Mouse (Mus musculus): ENCODE results near the gene Pmp22.

The Pmp22 gene

GRCm38 (mm10) chr11:63128784-63129183 lies at the start of gene Pmp22:
Gene Pmp22 (plus strand): TSS chr11:63128982.
- DNase-seq: no peak

GRCm38 (mm10) chr11:63084536-63084935 lies 44.2 kb upstream of the Pmp22 start:
- DNase-seq: no peak

GRCm38 (mm10) chr11:63088672-63089071 lies 40.1 kb upstream of the Pmp22 start:
- no peak for DNase-seq

DNA sequence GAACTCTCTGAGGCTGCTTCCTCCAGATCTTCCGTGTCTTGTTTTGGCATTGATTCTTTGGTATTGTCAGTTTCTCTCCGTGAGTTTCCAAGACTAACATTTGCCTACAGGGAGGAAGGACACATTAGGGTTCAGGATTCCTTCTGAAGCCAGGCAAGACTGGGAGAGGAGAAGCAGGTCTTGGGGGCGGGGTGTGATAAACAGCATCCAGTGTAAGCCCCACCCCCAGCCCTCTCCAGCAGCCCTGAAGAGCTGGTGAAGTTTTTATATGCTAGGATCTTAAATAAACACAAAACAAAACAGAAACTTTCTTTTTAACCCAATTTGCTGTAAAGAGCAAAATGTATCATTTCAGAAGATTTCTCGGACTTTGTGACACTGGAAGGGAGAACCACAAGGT lies 38.6 kb upstream of the Pmp22 start:
- DNase-seq: no peak

DNA sequence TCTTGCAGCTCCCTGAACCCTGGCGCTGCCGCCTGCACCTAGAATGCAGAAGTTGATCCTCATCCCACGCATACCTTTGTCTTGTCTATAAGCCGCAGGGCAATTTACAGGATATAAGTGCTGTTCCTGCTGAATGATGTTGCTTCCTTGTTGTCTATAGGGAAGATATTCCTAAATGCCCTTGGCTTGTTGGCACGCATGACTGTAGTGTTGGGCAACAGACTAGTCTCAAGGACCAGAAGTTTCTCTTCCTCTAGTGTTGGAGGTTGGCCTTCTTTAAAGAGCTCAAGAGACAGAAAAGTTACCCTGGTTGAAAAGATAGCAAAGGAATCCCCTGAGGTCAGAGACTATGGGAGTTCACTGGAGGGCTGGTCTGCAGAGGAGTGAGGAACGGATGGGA lies 37.8 kb upstream of the Pmp22 start:
- DNase-seq: no peak

GRCm38 (mm10) chr11:63092271-63092670 lies 36.5 kb upstream of the Pmp22 start:
- no peak for DNase-seq

DNA sequence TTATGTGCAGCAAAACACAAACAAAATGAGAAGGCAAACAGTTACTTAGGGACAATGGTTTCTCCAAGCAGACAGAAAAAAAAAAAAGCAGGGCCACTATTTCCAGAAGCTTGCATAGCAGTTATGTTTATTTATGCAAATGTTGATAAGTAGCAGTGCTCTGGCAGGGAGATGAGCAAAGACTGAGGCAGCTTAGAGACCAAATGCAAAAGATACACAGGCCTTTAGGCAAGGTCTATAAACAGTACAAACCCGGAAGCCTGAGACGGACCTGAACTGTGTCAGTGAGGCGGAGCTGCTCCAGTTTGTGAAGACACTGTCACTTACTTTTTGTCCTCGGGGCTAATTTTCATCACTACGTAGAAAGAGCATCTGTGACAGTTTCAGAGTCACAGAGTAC lies 35.2 kb upstream of the Pmp22 start:
- no peak for DNase-seq

- no peak for DNase-seq
These were observed 34.3 kb upstream of the Pmp22 start for GRCm38 (mm10) chr11:63094496-63094895.

DNA sequence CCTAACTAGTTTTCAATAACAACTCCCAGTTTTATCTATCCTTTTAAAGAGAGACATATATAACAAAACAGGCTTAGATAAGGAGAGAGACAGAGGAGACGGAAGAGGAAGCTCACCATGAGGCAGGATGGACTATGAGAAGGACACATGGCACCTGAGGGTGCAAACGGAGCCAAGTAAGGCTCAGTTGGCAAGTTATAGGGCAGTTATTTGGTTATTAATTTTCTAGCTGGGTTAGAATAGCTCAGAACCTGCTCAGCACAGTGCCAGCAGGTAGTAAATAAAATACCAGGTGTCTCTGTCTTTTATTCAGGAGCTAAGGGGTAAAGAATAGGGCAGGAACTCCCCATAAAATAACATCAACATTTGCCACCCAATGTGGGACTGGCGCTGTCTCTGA lies 30.8 kb upstream of the Pmp22 start:
- no peak for DNase-seq

DNA sequence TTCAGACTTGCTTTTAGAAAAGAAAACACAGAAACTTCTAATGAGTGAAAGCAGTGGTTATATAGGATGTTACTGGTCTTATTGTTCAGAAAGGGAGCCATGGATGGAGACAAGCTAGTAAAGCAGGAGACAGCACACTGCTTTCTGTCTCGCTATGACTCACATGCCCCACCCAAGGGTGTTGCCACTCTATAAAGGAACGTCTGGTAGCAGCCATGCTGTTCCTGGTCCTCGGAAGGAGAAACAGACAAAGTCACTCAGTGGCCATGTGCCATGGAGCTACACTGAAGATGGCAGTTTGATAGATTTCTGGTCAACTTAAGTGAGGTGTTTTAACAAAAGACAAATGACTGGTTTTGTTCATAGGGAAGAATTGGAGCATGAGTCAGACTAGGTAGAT lies 29.4 kb upstream of the Pmp22 start:
- DNase-seq: no peak

DNA sequence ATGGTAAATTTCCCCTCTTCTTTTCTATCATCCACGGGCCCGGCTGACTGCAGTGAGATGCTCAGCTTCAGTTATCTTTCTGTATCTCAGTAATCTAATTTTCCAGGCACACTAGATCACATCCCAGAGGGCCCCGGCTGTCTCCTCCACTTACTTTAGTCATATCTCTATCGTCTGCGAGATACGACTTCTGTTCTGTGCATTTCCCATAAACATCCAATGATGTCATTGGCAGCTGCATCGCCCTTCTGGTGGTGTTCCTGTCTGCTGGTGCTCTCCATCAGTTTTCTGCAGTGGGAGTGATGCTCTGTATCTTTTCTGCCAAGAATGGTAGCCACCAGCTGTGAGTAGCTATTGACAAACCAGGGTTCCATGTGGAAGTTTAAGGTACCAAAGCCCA lies 25.5 kb upstream of the Pmp22 start:
- no peak for DNase-seq

GRCm38 (mm10) chr11:63104026-63104425 lies 24.8 kb upstream of the Pmp22 start:
- DNase-seq: no peak

- no peak for DNase-seq
These were observed 19.5 kb upstream of the Pmp22 start for GRCm38 (mm10) chr11:63109230-63109775.

- no peak for DNase-seq
These were observed 18.5 kb upstream of the Pmp22 start for GRCm38 (mm10) chr11:63110329-63110728.

DNA sequence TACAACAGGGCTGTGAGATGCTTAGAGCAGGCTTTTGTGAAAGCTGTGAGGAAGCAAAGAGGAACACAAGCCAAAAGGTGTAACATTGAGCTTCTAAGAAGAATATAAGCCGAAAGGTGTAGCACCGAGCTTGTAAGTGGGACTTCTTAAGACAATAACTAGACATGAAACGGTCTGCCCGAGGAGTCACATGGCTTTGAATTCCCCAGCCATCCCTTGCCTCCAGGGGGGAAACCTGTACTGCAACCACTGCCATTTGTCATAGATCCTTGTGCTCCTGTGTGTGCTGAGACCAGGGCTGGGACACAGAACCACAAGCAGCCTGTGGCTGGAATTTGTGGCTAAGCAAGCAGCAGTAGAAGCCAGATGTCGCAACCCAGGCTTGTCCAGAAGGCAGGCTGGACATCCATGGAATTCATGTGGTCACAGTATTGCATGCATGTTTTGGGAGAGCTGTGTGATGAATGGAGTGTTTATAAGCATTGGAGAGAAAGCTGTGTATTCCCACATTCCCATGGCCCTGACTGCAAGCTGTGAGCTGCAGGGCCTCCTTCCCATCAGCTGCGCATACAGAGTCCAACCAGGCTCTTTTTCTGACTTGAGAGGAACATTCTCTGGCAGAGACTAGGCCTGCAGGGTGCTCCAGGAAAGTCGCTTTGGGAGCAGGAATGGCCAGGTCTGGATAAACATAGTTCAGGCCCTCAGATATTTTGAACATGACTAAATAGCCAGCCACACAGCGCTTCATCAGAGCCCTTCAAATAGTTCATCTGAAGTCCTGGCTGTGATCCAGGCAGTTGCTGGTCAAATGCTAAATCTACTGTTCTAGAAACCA lies 13.8 kb upstream of the Pmp22 start:
- DNase-seq: no peak

GRCm38 (mm10) chr11:63116652-63117051 lies 12.1 kb upstream of the Pmp22 start:
- DNase-seq: no peak

DNA sequence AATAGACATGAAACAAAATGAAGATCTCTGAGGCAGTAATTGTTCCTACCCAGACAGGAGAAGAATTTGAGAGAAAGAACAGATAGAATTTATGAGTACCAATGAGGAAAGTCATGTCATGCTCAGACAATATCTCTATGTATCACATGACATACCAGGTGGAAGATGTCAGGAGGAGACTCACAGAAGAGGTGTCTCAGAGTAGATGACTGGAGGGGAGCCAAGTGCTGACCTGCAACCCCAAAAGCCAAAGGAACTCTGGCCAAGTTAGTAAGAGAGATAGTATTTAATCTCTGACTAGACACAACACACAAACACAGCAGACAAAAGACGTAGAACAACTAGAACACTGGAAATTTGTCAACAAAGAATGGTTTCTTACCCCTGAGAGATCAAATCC lies 11.5 kb upstream of the Pmp22 start:
- DNase-seq: no peak

DNA sequence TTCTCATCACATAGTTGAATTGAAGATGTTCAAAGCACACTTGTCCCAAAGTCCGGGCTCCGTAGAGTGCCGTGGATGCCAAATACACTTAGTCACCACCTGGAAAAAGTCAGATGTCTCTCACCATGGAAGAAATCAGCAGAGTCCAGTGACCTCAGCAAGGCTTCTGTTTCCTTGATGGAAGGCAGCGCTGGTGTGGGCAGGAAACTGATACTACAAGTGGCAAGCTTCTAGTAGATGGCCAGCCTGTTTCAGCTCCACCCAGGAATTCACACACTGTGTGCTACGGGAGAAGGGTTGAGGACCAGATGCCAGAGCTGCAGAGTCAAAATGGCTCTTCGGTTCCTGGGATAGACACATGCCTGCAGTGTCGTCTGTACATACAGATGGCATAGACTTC lies 9.0 kb upstream of the Pmp22 start:
- no peak for DNase-seq

GRCm38 (mm10) chr11:63122249-63122648 lies 6.5 kb upstream of the Pmp22 start:
- no peak for DNase-seq

DNA sequence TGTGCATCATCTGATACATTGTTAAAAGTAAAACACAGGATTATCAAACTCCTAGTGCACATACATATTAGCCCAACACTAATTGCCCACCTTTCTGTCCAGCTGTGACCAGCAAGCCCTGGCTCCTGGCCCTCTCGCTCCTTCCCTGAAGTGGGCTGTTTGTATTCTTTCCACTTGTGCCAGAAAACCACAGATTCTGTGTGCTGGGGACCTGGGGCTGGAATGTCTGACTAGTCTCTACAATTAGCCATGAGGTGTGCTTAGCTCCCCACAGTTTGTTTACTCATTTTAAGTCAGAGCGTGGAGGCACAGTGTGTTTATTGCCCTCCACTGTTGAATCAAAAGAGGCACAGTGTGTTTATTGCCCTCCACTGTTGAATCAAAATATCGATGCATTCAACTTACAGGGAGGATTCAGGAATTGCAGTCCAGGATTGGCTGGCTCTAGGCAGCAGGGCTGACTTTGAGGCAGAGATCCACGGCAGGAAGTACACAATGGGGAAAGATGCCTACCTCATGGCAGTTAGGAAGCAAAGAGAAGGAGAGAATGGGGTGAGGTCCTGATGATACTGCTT lies 5.9 kb upstream of the Pmp22 start:
- DNase-seq: no peak

DNA sequence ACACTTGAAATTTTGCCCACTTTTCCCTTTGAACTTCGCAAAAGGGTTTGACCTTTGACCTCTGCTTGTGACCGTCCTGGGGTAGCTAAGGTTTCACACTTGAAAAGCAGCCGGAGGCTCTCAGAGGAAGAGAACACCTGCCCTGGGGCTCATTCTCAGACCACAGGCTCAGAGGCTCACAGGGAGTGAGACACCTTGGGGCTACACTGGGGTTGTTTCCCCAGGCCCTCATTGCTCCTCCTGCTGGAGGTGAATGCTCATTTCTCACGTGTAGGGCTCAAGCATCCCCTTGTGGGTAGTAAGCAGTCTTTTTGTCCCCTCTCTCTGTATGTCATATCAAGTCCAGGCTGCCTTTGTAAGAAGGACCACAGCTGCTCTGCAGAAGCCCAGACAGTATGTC lies 4.5 kb upstream of the Pmp22 start:
- no peak for DNase-seq

- DNase-seq: no peak
These were observed 2.8 kb upstream of the Pmp22 start for GRCm38 (mm10) chr11:63125832-63126456.

DNA sequence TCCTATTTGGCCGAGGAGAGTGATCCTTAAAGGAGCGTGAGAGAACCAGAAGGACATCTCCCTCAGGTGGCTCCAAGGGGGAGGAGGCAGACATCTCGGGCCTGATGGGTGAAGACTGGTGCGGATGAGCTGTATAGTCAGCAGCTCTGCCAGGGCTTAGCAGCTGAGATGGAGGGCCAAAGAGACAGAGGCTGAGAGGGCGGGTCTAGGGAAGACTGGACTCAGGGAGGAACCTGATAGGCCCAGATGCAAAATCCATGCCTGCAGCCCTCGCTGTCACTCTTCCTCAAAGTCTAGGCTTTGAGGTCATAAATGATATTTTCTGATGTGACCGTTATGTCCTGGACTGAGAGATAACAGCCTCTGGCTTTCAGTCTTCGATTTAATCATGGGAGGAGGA lies 1.8 kb upstream of the Pmp22 start:
- no peak for DNase-seq

- DNase-seq: no peak
These were observed 1.3 kb upstream of the Pmp22 start for GRCm38 (mm10) chr11:63127513-63127912.
